Mouse (Mus musculus) bone marrow, adult 2 months (tissue): ENCODE measurements around the gene C2cd5.

Experiments
- CTCF ChIP-seq: fragments of 200-500 bp; IDR thresholded peaks from 2 replicates; pipeline ENCODE4 v1.5.1; 2011; ENCODE audit warnings: low read length, control low read depth; ENCODE audit not compliant: control insufficient read depth, insufficient read depth
- POLR2A ChIP-seq: fragments of 200-500 bp; IDR thresholded peaks from 2 replicates; pipeline ENCODE4 v1.6.1; 2011; ENCODE audit warnings: low read depth, mild to moderate bottlenecking, control low read depth, low read length, borderline replicate concordance; ENCODE audit not compliant: control insufficient read depth

- TF ChIP-seq CTCF (no peak), POLR2A (no peak)
These were observed 110.4 kb downstream of the C2cd5 start for GRCm38 (mm10) chr6:142989495-142989894.
